Mouse (Mus musculus) G1E (cell line): ENCODE measurements around the gene Vta1. TPM values are rescaled to one million over a fixed set of nuclear protein-coding genes. Genes with fewer than 3 reads are reported as not detected.
A peak's percentile ranks its signal among the peaks of the same experiment; 100 is the strongest.

Experiments
- ATAC-seq: 2 replicates; pipeline ENCODE4 v1.8.0; 2016; ENCODE audit warnings: mild to moderate bottlenecking; ENCODE audit not compliant: insufficient number of reproducible peaks, poor library complexity, low FRiP score, severe bottlenecking; ENCODE audit errors: extremely low read depth
- DNase-seq: peaks from one replicate; pipeline ENCODE4 v3.0.0; 2012; ENCODE audit warnings: low spot score
- H3K27me3 ChIP-seq: 2 replicates; pipeline ENCODE4 v1.6.1; 2012; ENCODE audit warnings: mild to moderate bottlenecking, low read length, inconsistent platforms; ENCODE audit not compliant: insufficient read depth
- H3K36me3 ChIP-seq: replicated peaks from 2 replicates; pipeline ENCODE3; 2012; ENCODE audit warnings: mild to moderate bottlenecking, inconsistent platforms
- H3K4me1 ChIP-seq: 2 replicates; pipeline ENCODE4 v1.6.1; 2012; ENCODE audit warnings: low read depth, low read length, inconsistent platforms, mixed read lengths; ENCODE audit not compliant: insufficient read depth
- H3K4me3 ChIP-seq: 2 replicates; pipeline ENCODE4 v1.5.1; 2012; ENCODE audit warnings: low read depth, mild to moderate bottlenecking, inconsistent platforms, low read length, moderate library complexity, mixed read lengths
- H3K9me3 ChIP-seq: replicated peaks from 2 replicates; pipeline ENCODE4 v1.6.1; 2012; ENCODE audit warnings: inconsistent platforms
- CTCF ChIP-seq: IDR thresholded peaks from 2 replicates; pipeline ENCODE4 v1.5.1; 2012; ENCODE audit warnings: low read depth, low read length, inconsistent platforms, mixed read lengths
- GATA1 ChIP-seq: IDR thresholded peaks from 2 replicates; pipeline ENCODE4 v1.6.1; 2012; ENCODE audit warnings: borderline replicate concordance, low read length, inconsistent platforms, mixed read lengths
- GATA2 ChIP-seq: IDR thresholded peaks from 2 replicates; pipeline ENCODE4 v1.6.1; 2012; ENCODE audit warnings: low read depth, low read length, inconsistent platforms, borderline replicate concordance
- POLR2AphosphoS5 ChIP-seq: IDR thresholded peaks from 2 replicates; pipeline ENCODE4 v1.6.1; 2012; ENCODE audit warnings: low read depth, low read length, inconsistent platforms; ENCODE audit not compliant: insufficient replicate concordance
- TAL1 ChIP-seq: conservative IDR thresholded peaks from 2 replicates; pipeline ENCODE4 v1.6.1; 2012; ENCODE audit warnings: low read depth, low read length, inconsistent platforms, mixed read lengths
- polyA plus RNA-seq: library from polyadenylated mRNA; stranded (reverse); fragments of >175 nt; gene quantifications from 2 replicates; pipeline ENCODE4 v1.2.3, GENCODE M21; 2012
- total RNA-seq, 2 experiments: library from RNA; stranded (forward) in 1 of 2; stranded (reverse) in 1 of 2; fragments of 200-1000 nt in 1 of 2; fragments of >200 nt in 1 of 2; fragmentation: Nextera tagmentation in 1 of 2; gene quantifications; 2 replicates each; pipeline ENCODE4 v1.2.3; 2014 to 2017

Gene Vta1
- total RNA-seq (2014; fragmentation: Nextera tagmentation) (85.1 and 94.7 TPM in 2 replicates), total RNA-seq (2017) (72.5 and 82.3 TPM in 2 replicates), polyA plus RNA-seq (11.7 and 13.9 TPM in 2 replicates)

- no peak; the same call in 1 of the 2 replicates for TF ChIP-seq CTCF
- DNase-seq (peak; percentile 67), ATAC-seq (peak; percentile 96)
- no peaks in the 10 kb centered on the region for H3K27me3 ChIP-seq
- H3K4me1 ChIP-seq, result peaks cover 15% of the 10 kb centered on the region
- peaks cover 14% of the 10 kb centered on the region for H3K36me3 ChIP-seq
- H3K4me3 ChIP-seq, result peak within 1 kb of the TSS; percentile 94
- H3K9me3 ChIP-seq, result no peaks in the 10 kb centered on the region
These were observed at the start of gene Vta1, which contains the start of gene Nmbr for GRCm38 (mm10) chr10:14705072-14706066. Gene Vta1 (minus strand): TSS chr10:14705560. Gene Nmbr (plus strand): TSS chr10:14705591.

DNA sequence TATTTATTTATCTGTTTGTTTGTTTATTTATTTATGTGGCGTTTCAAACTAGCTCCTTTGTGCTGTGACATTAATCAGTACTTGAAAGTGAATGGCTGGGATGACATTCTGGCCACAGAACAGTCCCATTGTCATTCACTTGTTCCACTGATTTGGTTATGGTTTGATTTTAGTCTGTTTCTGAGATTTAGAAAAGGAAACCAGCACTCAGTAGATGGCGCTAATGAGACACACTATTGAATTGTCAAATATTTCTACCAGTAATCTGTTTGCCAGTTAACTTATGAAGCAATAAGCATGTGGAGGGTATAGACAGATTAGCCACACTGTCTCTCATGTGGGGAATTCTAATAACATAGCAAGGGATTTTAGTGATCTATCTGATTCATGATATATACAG lies 28.9 kb upstream of the Vta1 start:
- Histone ChIP-seq H3K4me1 (no peaks in the 10 kb centered on the region), H3K9me3 (no peaks in the 10 kb centered on the region), H3K4me3 (no peak overlapping the region), H3K36me3 (no peaks in the 10 kb centered on the region), H3K27me3 (no peaks in the 10 kb centered on the region)
- DNase-seq (no peak), ATAC-seq (no peak)
- TF ChIP-seq CTCF, result no peak
- TF ChIP-seq TAL1, result no peak
- no peak for TF ChIP-seq POLR2AphosphoS5
- no peak for TF ChIP-seq GATA2
- TF ChIP-seq GATA1, result no peak

GRCm38 (mm10) chr10:14725671-14726070 lies 20.3 kb upstream of the Vta1 start:
- no peaks in the 10 kb centered on the region for H3K36me3 ChIP-seq
- no peaks in the 10 kb centered on the region for H3K27me3 ChIP-seq
- TF ChIP-seq GATA1, result no peak
- TF ChIP-seq POLR2AphosphoS5, result no peak
- TF ChIP-seq GATA2, result no peak
- no peak for TF ChIP-seq TAL1
- no peak for TF ChIP-seq CTCF
- no peaks in the 10 kb centered on the region for H3K4me1 ChIP-seq
- no peaks in the 10 kb centered on the region for H3K9me3 ChIP-seq
- H3K4me3 ChIP-seq, result no peak overlapping the region
- DNase-seq (no peak), ATAC-seq (no peak)

- Histone ChIP-seq H3K4me1 (no peaks in the 10 kb centered on the region), H3K27me3 (peaks cover 5% of the 10 kb centered on the region; the same call in 1 of the 2 replicates), H3K36me3 (no peaks in the 10 kb centered on the region), H3K4me3 (no peak within 1 kb of the TSS), H3K9me3 (no peaks in the 10 kb centered on the region)
- TF ChIP-seq GATA2, result no peak
- TF ChIP-seq CTCF, result no peak
- no peak for TF ChIP-seq POLR2AphosphoS5
- no peak for TF ChIP-seq TAL1
- no peak for TF ChIP-seq GATA1
- ATAC-seq (no peak), DNase-seq (no peak)
These were observed 12.8 kb upstream of the Vta1 start, which contains the start of gene Gje1 for GRCm38 (mm10) chr10:14718114-14718513. Gene Gje1 (minus strand): TSS chr10:14718214.

- Histone ChIP-seq H3K27me3 (no peaks in the 10 kb centered on the region), H3K4me3 (peak overlapping the region; percentile 10; the same call in 1 of the 2 replicates), H3K36me3 (peaks cover 22% of the 10 kb centered on the region), H3K4me1 (peaks cover 15% of the 10 kb centered on the region), H3K9me3 (no peaks in the 10 kb centered on the region)
- TF ChIP-seq GATA2, result no peak
- ATAC-seq (no peak), DNase-seq (no peak)
These were observed 1.4 kb downstream of the Vta1 start for GRCm38 (mm10) chr10:14703830-14704420.

GRCm38 (mm10) chr10:14703239-14703638 lies 2.1 kb downstream of the Vta1 start:
- H3K9me3 ChIP-seq, result no peaks in the 10 kb centered on the region
- no peaks in the 10 kb centered on the region for H3K27me3 ChIP-seq

More at GRCm38 (mm10) chr10:14703239-14703638, 2.1 kb downstream of the Vta1 start:
- Histone ChIP-seq H3K4me1 (peaks cover 15% of the 10 kb centered on the region), H3K36me3 (peaks cover 22% of the 10 kb centered on the region), H3K4me3 (no peak overlapping the region)
- TF ChIP-seq POLR2AphosphoS5, result no peak
- no peak for TF ChIP-seq GATA2
- no peak for TF ChIP-seq GATA1
- no peak for TF ChIP-seq CTCF
- no peak for TF ChIP-seq TAL1
- DNase-seq (no peak), ATAC-seq (no peak)
